In genomic region chr10:78185381-78185725, GRCm38 (mm10) we compare ENCODE assay signal across 8 mouse cellular contexts. TPM values are rescaled to one million over a fixed set of nuclear protein-coding genes. Genes with fewer than 3 reads are reported as not detected.
DNase-seq lines count a peak whose midpoint lies in the region; ATAC-seq and TF ChIP-seq lines count a peak whose summit lies in the region.

No protein-coding gene starts in this region.

- TF ChIP-seq POLR2A in limb, embryonic 14.5 days (IDR thresholded peaks at IDR 0.05; ENCODE audit: borderline replicate concordance, extremely low read depth, insufficient read depth, insufficient read length): no peak
- TF ChIP-seq POLR2A in small intestine, adult 2 months (IDR thresholded peaks at IDR 0.05; ENCODE audit: low read depth, low read length): no peak

- TF ChIP-seq CTCF in lung, postnatal 0 days (IDR thresholded peaks at IDR 0.05): no peak
- peak; percentile 4; the same call in 1 of the 2 replicates for TF ChIP-seq CTCF in small intestine, adult 2 months (IDR thresholded peaks at IDR 0.05; ENCODE audit: extremely low read depth, insufficient read length, insufficient replicate concordance, low read depth, low read length)

- TF ChIP-seq EP300 in lung, postnatal 0 days (IDR thresholded peaks at IDR 0.05): no peak

- no peak overlapping the region; the same call in 1 of the 2 replicates for H3K9ac ChIP-seq in lung, postnatal 0 days (replicated peaks; ENCODE audit: low read depth)
- peak overlapping the region; percentile 64 for H3K9ac ChIP-seq in limb, embryonic 14.5 days (ENCODE audit: low read depth, low read length, severe bottlenecking)

- WGBS in lung, postnatal 0 days: 10% methylated on average over 9 of the region's 9 CpGs
- WGBS in limb, embryonic 14.5 days: 11% methylated on average over 9 of the region's 9 CpGs
- WGBS in small intestine, adult 2 months: 9% methylated on average over 9 of the region's 9 CpGs

- H3K27me3 ChIP-seq in lung, postnatal 0 days (replicated peaks; ENCODE audit: insufficient read depth, low read length): no peaks in the 10 kb centered on the region
- no peaks in the 10 kb centered on the region for H3K27me3 ChIP-seq in limb, embryonic 14.5 days (ENCODE audit: control insufficient read depth, insufficient read depth, low read length)
- no peaks in the 10 kb centered on the region for H3K27me3 ChIP-seq in small intestine, adult 2 months (ENCODE audit: control insufficient read depth, insufficient read depth, low read length)

- ATAC-seq in lung, postnatal 0 days: peak; percentile 23; the same call in 1 of the 2 replicates
- peak; percentile 52 for ATAC-seq in erythroid progenitor cell, adult 5-6 weeks (replicated peaks; ENCODE audit: low FRiP score, poor library complexity, severe bottlenecking)
- peak; percentile 41 for ATAC-seq in limb, embryonic 14.5 days (ENCODE audit: low FRiP score, low read depth)

- DNase-seq in lung, postnatal 0 days (ENCODE audit: low spot score): no peak
- no peak for DNase-seq in lung, postnatal 10 days
- DNase-seq in limb, embryonic 14.5 days (ENCODE audit: low spot score): no peak
- DNase-seq in layer of hippocampus, adult 9-11 months: no peak
- DNase-seq in urinary bladder, adult 2 months (ENCODE audit: low spot score): no peak
- DNase-seq in kidney, postnatal 14 days: no peak

- peak overlapping the region; percentile 55; the same call in 1 of the 2 replicates for H3K27ac ChIP-seq in lung, postnatal 0 days (ENCODE audit: low read length)
- H3K27ac ChIP-seq in limb, embryonic 14.5 days (replicated peaks; ENCODE audit: low read depth, low read length): peak overlapping the region; percentile 64
- peak overlapping the region; percentile 36; the same call in 1 of the 2 replicates for H3K27ac ChIP-seq in small intestine, adult 2 months (ENCODE audit: insufficient read depth, low read depth, low read length)

- no peaks in the 10 kb centered on the region for H3K9me3 ChIP-seq in lung, postnatal 0 days (ENCODE audit: low read length)
- no peaks in the 10 kb centered on the region for H3K9me3 ChIP-seq in limb, embryonic 14.5 days (ENCODE audit: control insufficient read depth, low read length)

- H3K4me3 ChIP-seq in lung, postnatal 0 days (ENCODE audit: low read depth, low read length): peak overlapping the region; percentile 61
- H3K4me3 ChIP-seq in limb, embryonic 14.5 days (replicated peaks; ENCODE audit: low read length): peak overlapping the region; percentile 77
- peak overlapping the region; percentile 76 for H3K4me3 ChIP-seq in small intestine, adult 2 months (ENCODE audit: low read depth, low read length)

- H3K4me2 ChIP-seq in lung, postnatal 0 days (replicated peaks; ENCODE audit: low read depth, low read length): peak overlapping the region; percentile 90
- H3K4me2 ChIP-seq in limb, embryonic 14.5 days (replicated peaks; ENCODE audit: low read depth, low read length, severe bottlenecking): peak overlapping the region; percentile 77

- H3K36me3 ChIP-seq in lung, postnatal 0 days (ENCODE audit: insufficient read depth, low read length): peaks cover 6% of the 10 kb centered on the region
- peaks cover 56% of the 10 kb centered on the region for H3K36me3 ChIP-seq in limb, embryonic 14.5 days (ENCODE audit: control insufficient read depth, insufficient read depth, low read length)
- peaks cover 46% of the 10 kb centered on the region for H3K36me3 ChIP-seq in small intestine, adult 2 months (ENCODE audit: control insufficient read depth, insufficient read depth, low read length)

- H3K4me1 ChIP-seq in lung, postnatal 0 days (ENCODE audit: insufficient read depth, low read depth, low read length): peaks cover 5% of the 10 kb centered on the region
- peaks cover 9% of the 10 kb centered on the region; the same call in 1 of the 2 replicates for H3K4me1 ChIP-seq in limb, embryonic 14.5 days (ENCODE audit: control insufficient read depth, insufficient read depth, low read length)
- peaks cover 5% of the 10 kb centered on the region; the same call in 1 of the 2 replicates for H3K4me1 ChIP-seq in small intestine, adult 2 months (ENCODE audit: control insufficient read depth, insufficient read depth, insufficient read length, low read length)

RNA-seq across cellular contexts. Expression of gene Pwp2, which starts 0.4 kb away (rescaled TPM):
- polyA plus RNA-seq in lung, postnatal 0 days (2015; fragmentation: Nextera tagmentation; extraction: Ambion mirVana): 5.8 and 6.4 TPM in 2 replicates
- total RNA-seq in erythroid progenitor cell, adult 5-6 weeks (2015; ENCODE audit: low replicate concordance): 2.5 and 2.9 TPM in 2 replicates
- total RNA-seq in erythroid progenitor cell, adult 5-6 weeks (2017; ENCODE audit: low replicate concordance): 7.8 and 10.1 TPM in 2 replicates
- 15.8 and 16.1 TPM in 2 replicates for polyA plus RNA-seq in limb, embryonic 14.5 days (2012; rRNA removed)
- 16.9 and 17.4 TPM in 2 replicates for polyA plus RNA-seq in limb, embryonic 14.5 days (2014; fragmentation: Nextera tagmentation; extraction: Ambion mirVana)
- polyA plus RNA-seq in small intestine, adult 2 months (2012; rRNA removed): 3.1 and 4.7 TPM in 2 replicates
- polyA plus RNA-seq in urinary bladder, adult 2 months (2012; rRNA removed): 9.1 and 9.3 TPM in 2 replicates

RNA-seq across cellular contexts. Expression of gene D10Jhu81e, which starts 15.8 kb away (rescaled TPM):
- polyA plus RNA-seq in lung, postnatal 0 days (2015; fragmentation: Nextera tagmentation; extraction: Ambion mirVana): 24.8 and 27.0 TPM in 2 replicates
- 14.4 and 36.9 TPM in 2 replicates for total RNA-seq in erythroid progenitor cell, adult 5-6 weeks (2015; ENCODE audit: low replicate concordance)
- total RNA-seq in erythroid progenitor cell, adult 5-6 weeks (2017; ENCODE audit: low replicate concordance): 14.1 and 23.9 TPM in 2 replicates
- 94.8 and 125 TPM in 2 replicates for polyA plus RNA-seq in limb, embryonic 14.5 days (2012; rRNA removed)
- polyA plus RNA-seq in limb, embryonic 14.5 days (2014; fragmentation: Nextera tagmentation; extraction: Ambion mirVana): 25.6 and 28.6 TPM in 2 replicates
- 56.4 and 63.8 TPM in 2 replicates for polyA plus RNA-seq in small intestine, adult 2 months (2012; rRNA removed)
- 76.4 and 90.3 TPM in 2 replicates for polyA plus RNA-seq in urinary bladder, adult 2 months (2012; rRNA removed)

RNA-seq across cellular contexts. Expression of gene Trappc10, which starts 59.1 kb away (rescaled TPM):
- polyA plus RNA-seq in lung, postnatal 0 days (2015; fragmentation: Nextera tagmentation; extraction: Ambion mirVana): 19.2 and 19.9 TPM in 2 replicates
- total RNA-seq in erythroid progenitor cell, adult 5-6 weeks (2015; ENCODE audit: low replicate concordance): 127 and 132 TPM in 2 replicates
- 81.0 and 108 TPM in 2 replicates for total RNA-seq in erythroid progenitor cell, adult 5-6 weeks (2017; ENCODE audit: low replicate concordance)
- 32.4 and 38.8 TPM in 2 replicates for polyA plus RNA-seq in limb, embryonic 14.5 days (2012; rRNA removed)
- polyA plus RNA-seq in limb, embryonic 14.5 days (2014; fragmentation: Nextera tagmentation; extraction: Ambion mirVana): 18.8 and 19.0 TPM in 2 replicates
- polyA plus RNA-seq in small intestine, adult 2 months (2012; rRNA removed): 35.1 and 69.9 TPM in 2 replicates
- 38.1 and 41.0 TPM in 2 replicates for polyA plus RNA-seq in urinary bladder, adult 2 months (2012; rRNA removed)
